Mouse (Mus musculus) layer of hippocampus, adult 11-12 months (tissue): ENCODE results near the gene Ppa1.

Experiments
- DNase-seq: peaks from one replicate; pipeline ENCODE4 v3.0.0; 2022; ENCODE audit warnings: low spot score

Ppa1 gene

GRCm38 (mm10) chr10:61695703-61696559 is 47.6 kb downstream of the Ppa1 start:
- no peak for DNase-seq

GRCm38 (mm10) chr10:61696560-61696823 is 48.1 kb downstream of the Ppa1 start:
- no peak for DNase-seq

DNA sequence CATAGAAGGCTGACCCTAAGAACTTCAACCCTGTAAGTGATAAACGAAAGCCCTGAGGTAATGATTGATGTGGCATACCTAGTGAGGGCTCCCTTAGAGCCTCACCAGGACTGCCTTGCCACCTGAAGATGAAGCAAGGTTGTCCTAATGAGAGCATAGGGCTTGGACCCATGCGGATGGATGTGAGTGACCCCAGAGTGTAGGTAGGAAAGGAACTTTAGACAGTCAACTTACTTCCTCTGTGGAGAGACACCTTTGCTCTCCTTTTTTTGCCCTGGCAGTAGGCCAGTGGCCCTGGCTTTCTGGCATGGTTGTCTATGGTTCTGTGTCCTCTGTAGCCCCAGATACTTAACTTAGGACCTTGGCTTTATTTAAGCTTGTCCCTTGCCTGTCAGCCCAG is 48.7 kb downstream of the Ppa1 start:
- no peak for DNase-seq

DNA sequence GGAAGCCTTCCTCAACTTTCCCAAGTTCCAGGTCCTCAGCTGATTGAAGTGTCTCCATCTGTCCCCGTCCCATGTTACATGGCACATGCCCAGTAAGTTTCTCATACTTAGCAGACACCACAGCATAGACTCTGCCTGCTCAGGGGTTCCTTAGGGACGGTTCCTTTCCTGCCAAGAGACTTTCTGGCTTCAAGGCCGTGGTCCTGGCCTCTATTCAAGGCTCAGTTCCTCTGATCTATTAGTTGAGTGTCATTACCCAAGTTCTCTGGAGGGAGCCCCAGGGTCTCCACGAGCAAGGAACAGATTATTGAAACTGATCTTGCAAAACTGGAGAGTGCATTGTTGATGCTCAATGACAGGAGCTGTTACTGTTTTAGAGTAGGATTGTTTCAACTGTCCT is 56.3 kb downstream of the Ppa1 start:
- no peak for DNase-seq

DNA sequence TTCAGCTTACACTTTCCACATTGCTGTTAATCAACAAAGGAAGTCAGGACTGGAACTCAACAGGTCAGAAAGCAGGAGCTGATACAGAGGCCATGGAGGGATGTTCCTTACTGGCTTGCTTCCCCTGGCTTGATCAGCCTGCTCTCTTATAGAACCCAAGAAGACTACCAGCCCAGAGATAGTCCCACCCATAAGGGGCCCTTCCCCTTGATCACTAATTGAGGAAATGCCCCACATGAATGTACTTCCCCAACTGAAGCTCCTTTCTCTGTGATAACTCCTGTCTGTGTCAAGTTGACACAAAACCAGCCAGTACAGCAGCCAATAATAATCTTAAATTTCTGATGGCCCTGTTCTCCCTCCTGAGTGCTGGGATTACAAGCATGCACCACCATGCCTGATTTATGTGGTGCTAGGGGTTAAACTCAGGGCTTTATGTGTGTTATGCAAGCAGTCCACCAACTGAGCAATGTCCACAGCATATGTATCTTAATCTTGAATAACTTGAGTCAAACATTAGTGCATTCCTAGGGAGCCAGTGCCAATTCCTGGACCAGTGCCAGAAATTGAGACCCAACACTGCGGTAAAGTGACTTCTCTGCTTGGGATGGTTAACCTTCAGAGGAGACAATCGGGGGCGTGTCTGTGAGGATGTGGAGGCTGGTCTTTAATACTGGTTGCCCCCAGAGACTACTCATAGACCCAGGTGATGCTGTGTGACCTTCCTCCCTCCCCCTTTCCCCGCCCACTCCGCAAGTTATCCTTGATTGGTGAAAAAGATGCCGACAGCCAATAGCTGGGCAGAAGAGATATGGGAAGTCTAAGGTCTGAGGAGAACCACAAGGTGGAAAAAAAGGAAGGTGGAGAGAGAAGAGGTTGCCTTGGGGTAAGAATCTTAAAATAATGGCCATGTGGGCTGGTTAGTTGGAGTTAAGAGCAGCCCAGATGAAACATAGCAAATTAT is 58.3 kb downstream of the Ppa1 start:
- DNase-seq, result no peak

- DNase-seq, result no peak
These were observed 65.2 kb downstream of the Ppa1 start for GRCm38 (mm10) chr10:61713601-61714000.

GRCm38 (mm10) chr10:61714146-61714545 is 65.8 kb downstream of the Ppa1 start:
- DNase-seq, result no peak

GRCm38 (mm10) chr10:61714771-61715461 is 66.6 kb downstream of the Ppa1 start, which contains the start of gene Aifm2:
Gene Aifm2, plus strand, starts transcription at chr10:61715263.
- no peak for DNase-seq

DNA sequence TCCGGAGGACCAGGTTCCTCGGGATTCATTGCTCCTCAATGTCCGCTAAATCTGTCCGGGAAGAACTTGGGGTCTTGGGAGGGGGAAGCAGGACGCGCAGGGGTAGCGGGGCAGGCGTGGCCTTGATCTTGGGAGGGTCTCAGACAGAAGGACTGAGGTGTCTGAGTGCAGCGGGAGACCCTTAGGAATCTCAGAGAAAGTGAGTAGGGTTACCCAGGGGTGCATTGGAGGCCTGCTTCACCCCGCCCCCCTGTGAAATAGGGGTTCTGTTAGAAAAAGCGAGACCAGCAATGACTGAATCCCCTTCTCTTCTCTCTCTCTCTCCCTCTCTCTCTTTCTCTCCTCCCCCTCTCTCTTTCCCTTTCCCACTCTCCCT is 67.1 kb downstream of the Ppa1 start:
- DNase-seq, result no peak

DNA sequence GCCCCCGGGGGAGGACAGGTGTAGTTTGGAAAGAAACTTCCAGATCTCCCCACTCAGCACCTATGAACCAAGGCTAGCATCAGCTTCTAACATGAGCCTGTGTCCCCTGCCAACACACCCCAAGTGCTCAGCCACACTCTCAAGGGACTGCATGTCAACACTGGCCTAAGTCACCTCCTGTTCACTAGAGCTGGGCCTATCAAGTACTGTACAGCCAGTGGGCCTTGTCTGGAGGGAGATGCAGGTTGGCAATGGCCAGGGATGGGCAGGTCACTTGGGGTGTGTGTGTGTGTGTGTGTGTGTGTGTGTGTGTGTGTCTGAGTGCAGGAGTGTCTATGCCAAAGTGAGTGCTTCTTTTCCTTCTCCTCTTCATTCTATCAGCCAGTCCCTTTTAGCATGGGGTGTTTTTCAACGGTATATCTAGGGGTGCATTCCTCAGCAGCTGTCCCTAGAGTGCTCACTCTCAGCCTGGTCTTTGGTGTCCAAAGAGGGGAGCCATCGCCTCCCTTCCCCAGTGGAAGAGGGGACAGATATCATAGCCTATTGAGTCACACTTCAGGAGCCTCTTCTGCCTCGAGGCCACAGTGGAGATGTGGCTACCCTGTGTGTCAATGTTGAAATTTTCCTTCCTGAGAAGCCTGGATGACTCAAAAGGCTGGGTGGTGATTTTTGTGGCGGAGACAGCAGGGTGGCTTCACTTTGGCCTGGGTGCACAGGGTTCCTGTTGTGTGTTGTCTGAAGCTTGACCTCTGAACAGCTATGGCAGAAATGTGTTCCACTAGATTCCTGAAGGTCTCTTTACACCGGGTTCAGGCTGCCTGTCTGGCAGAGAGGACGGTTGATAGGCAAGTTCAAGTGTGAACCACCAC is 67.9 kb downstream of the Ppa1 start:
- no peak for DNase-seq

DNA sequence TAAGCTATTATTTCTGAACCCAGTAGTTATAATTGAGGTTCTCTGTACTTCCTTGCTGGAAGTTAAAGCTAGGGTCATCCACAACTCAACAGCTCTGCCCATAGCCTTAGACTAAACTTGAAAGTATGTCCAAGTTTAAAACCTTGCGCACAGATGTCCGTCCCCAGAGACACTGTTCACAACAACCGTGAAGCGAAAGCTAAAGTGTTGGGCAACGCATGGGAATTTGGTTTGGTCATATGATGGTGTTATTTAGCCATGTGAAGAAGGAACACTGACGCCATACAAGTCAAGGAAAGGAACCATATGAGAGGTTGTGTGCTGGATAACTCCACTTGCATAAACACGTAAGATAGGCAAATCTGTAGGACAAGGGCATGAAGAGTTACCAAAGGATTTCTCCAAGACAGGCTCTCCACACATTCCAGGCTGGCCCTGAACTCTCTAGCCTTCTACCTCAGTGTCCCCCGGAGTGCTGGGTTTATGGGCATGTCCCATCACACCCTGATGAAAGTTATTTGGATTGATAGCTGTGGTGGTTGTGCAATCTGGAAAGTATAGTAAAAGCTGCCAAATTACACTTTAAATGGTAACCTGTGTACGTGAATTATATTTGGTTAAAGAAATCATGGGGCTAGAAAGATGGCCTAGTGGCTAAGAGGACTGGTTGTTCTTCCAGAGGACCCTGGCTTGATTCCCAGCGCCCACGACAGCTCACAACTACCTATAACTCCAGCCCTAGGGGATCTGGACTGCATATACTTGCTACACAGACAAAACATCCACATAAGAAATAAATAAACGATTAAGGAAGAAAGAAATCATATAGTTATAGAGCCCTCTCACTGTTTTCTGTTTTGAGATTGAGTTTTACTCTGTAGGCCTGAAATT is 69.3 kb downstream of the Ppa1 start:
- DNase-seq, result no peak

GRCm38 (mm10) chr10:61720331-61720730 is 72.0 kb downstream of the Ppa1 start:
- no peak for DNase-seq

DNA sequence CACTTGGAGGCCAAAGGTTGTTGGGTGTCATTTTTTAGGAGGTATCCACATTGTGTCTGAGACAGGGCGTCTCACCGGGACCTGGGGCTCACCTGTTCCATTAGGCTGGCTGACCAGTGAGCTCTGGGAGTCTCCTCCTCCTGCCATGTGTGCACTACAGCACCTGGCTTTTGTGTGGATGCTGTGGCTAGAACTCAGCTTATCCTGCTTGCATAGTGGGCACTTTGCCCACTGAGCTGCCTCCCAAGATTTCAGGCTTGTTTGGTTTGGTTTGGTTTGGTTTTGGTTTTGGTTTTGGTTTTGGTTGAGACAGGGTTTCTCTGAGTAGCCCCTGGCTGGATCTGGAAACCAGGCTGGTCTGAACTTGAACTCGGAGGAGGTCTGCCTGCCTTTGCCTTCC is 73.9 kb downstream of the Ppa1 start:
- no peak for DNase-seq

DNA sequence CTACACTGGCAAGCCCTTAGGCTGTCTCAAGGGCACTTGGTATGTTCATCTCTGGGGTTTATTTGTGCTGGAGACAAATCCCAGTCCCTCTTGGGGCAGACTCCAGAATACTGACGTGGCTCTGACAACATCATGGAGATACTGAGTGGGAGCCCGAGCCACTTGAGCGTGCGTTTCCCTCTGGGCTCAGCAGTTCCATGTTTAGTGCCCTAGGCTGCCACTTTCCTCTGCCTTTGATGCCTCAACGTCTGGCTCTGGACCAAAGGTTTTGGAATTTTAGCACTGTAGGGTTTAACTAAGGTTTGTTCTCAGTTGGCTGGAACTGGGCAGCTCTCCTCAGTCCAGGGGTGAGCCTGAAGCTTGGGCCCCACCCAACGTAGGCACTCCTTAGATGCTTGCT is 74.9 kb downstream of the Ppa1 start:
- no peak for DNase-seq
